Mouse (Mus musculus): ENCODE measurements at regions not wholly inside any gene's neighbourhood (a gene's known extent, or its start where the extent isn't known, plus 50 kb on each side); places are given as distances from the start of the nearest gene placed in this dataset.

- H3K36me3 ChIP-seq (replicated peaks), result no peaks in the 10 kb centered on the region
- ATAC-seq (ENCODE audit: extremely low read depth, insufficient number of reproducible peaks, low FRiP score, poor library complexity, severe bottlenecking) (no peak), DNase-seq (ENCODE audit: low spot score) (no peak)
- no peaks in the 10 kb centered on the region for H3K9me3 ChIP-seq (replicated peaks)
- no peaks in the 10 kb centered on the region for H3K4me1 ChIP-seq (ENCODE audit: insufficient read depth, low read depth, low read length)
- no peak for TF ChIP-seq GATA2 (IDR thresholded peaks at IDR 0.05; ENCODE audit: borderline replicate concordance, low read depth, low read length)
- TF ChIP-seq GATA1 (IDR thresholded peaks at IDR 0.05; ENCODE audit: borderline replicate concordance, low read length), result no peak
- no peak for TF ChIP-seq TAL1 (conservative IDR thresholded peaks at IDR 0.05; ENCODE audit: low read depth, low read length)
- no peak for TF ChIP-seq POLR2AphosphoS5 (IDR thresholded peaks at IDR 0.05; ENCODE audit: insufficient replicate concordance, low read depth, low read length)
- TF ChIP-seq CTCF (IDR thresholded peaks at IDR 0.05; ENCODE audit: low read depth, low read length), result no peak
- H3K27me3 ChIP-seq (ENCODE audit: insufficient read depth, low read length), result no peaks in the 10 kb centered on the region
- H3K4me3 ChIP-seq (ENCODE audit: low read depth, low read length), result no peak overlapping the region
Observed at GRCm38 (mm10) chr1:105908029-105908876, 82.0 kb upstream of the Zcchc2 start.

GRCm38 (mm10) chr1:105909121-105909520 lies 81.1 kb upstream of the Zcchc2 start:
- no peak for TF ChIP-seq POLR2AphosphoS5 (IDR thresholded peaks at IDR 0.05; ENCODE audit: insufficient replicate concordance, low read depth, low read length)
- TF ChIP-seq GATA2 (IDR thresholded peaks at IDR 0.05; ENCODE audit: borderline replicate concordance, low read depth, low read length), result no peak
- no peak for TF ChIP-seq GATA1 (IDR thresholded peaks at IDR 0.05; ENCODE audit: borderline replicate concordance, low read length)
- TF ChIP-seq CTCF (IDR thresholded peaks at IDR 0.05; ENCODE audit: low read depth, low read length), result no peak
- no peak for TF ChIP-seq TAL1 (conservative IDR thresholded peaks at IDR 0.05; ENCODE audit: low read depth, low read length)
- DNase-seq (ENCODE audit: low spot score) (no peak), ATAC-seq (ENCODE audit: extremely low read depth, insufficient number of reproducible peaks, low FRiP score, poor library complexity, severe bottlenecking) (no peak)

GRCm38 (mm10) chr1:105911714-105912113 lies 78.5 kb upstream of the Zcchc2 start:
- ATAC-seq (ENCODE audit: extremely low read depth, insufficient number of reproducible peaks, low FRiP score, poor library complexity, severe bottlenecking) (no peak), DNase-seq (ENCODE audit: low spot score) (no peak)
- H3K27me3 ChIP-seq (ENCODE audit: insufficient read depth, low read length), result no peaks in the 10 kb centered on the region
- TF ChIP-seq GATA2 (IDR thresholded peaks at IDR 0.05; ENCODE audit: borderline replicate concordance, low read depth, low read length) (no peak), TAL1 (conservative IDR thresholded peaks at IDR 0.05; ENCODE audit: low read depth, low read length) (no peak), GATA1 (IDR thresholded peaks at IDR 0.05; ENCODE audit: borderline replicate concordance, low read length) (no peak), POLR2AphosphoS5 (IDR thresholded peaks at IDR 0.05; ENCODE audit: insufficient replicate concordance, low read depth, low read length) (no peak), CTCF (IDR thresholded peaks at IDR 0.05; ENCODE audit: low read depth, low read length) (no peak)
- H3K4me1 ChIP-seq (ENCODE audit: insufficient read depth, low read depth, low read length), result no peaks in the 10 kb centered on the region
- no peak overlapping the region for H3K4me3 ChIP-seq (ENCODE audit: low read depth, low read length)
- no peaks in the 10 kb centered on the region for H3K36me3 ChIP-seq (replicated peaks)
- no peaks in the 10 kb centered on the region for H3K9me3 ChIP-seq (replicated peaks)

More at GRCm38 (mm10) chr1:105909121-105909520, 81.1 kb upstream of the Zcchc2 start:
- H3K4me3 ChIP-seq (ENCODE audit: low read depth, low read length), result no peak overlapping the region
- H3K27me3 ChIP-seq (ENCODE audit: insufficient read depth, low read length), result no peaks in the 10 kb centered on the region
- H3K36me3 ChIP-seq (replicated peaks), result no peaks in the 10 kb centered on the region
- no peaks in the 10 kb centered on the region for H3K9me3 ChIP-seq (replicated peaks)
- H3K4me1 ChIP-seq (ENCODE audit: insufficient read depth, low read depth, low read length), result no peaks in the 10 kb centered on the region

- TF ChIP-seq GATA1 (IDR thresholded peaks at IDR 0.05; ENCODE audit: borderline replicate concordance, low read length) (no peak), CTCF (IDR thresholded peaks at IDR 0.05; ENCODE audit: low read depth, low read length) (no peak), TAL1 (conservative IDR thresholded peaks at IDR 0.05; ENCODE audit: low read depth, low read length) (no peak), POLR2AphosphoS5 (IDR thresholded peaks at IDR 0.05; ENCODE audit: insufficient replicate concordance, low read depth, low read length) (no peak), GATA2 (IDR thresholded peaks at IDR 0.05; ENCODE audit: borderline replicate concordance, low read depth, low read length) (no peak)
- DNase-seq (ENCODE audit: low spot score) (no peak), ATAC-seq (ENCODE audit: extremely low read depth, insufficient number of reproducible peaks, low FRiP score, poor library complexity, severe bottlenecking) (no peak)
- H3K4me1 ChIP-seq (ENCODE audit: insufficient read depth, low read depth, low read length), result no peaks in the 10 kb centered on the region
- no peaks in the 10 kb centered on the region for H3K9me3 ChIP-seq (replicated peaks)
- H3K36me3 ChIP-seq (replicated peaks), result no peaks in the 10 kb centered on the region
- no peaks in the 10 kb centered on the region for H3K27me3 ChIP-seq (ENCODE audit: insufficient read depth, low read length)
- H3K4me3 ChIP-seq (ENCODE audit: low read depth, low read length), result no peak overlapping the region
Observed at GRCm38 (mm10) chr1:105921842-105922241, 68.4 kb upstream of the Zcchc2 start.

- TF ChIP-seq POLR2AphosphoS5 (IDR thresholded peaks at IDR 0.05; ENCODE audit: insufficient replicate concordance, low read depth, low read length), result no peak
- no peak for TF ChIP-seq GATA1 (IDR thresholded peaks at IDR 0.05; ENCODE audit: borderline replicate concordance, low read length)
- TF ChIP-seq CTCF (IDR thresholded peaks at IDR 0.05; ENCODE audit: low read depth, low read length), result no peak
- no peak for TF ChIP-seq GATA2 (IDR thresholded peaks at IDR 0.05; ENCODE audit: borderline replicate concordance, low read depth, low read length)
- no peak for TF ChIP-seq TAL1 (conservative IDR thresholded peaks at IDR 0.05; ENCODE audit: low read depth, low read length)
- H3K36me3 ChIP-seq (replicated peaks), result no peaks in the 10 kb centered on the region
Observed at GRCm38 (mm10) chr1:105922586-105922985, 67.6 kb upstream of the Zcchc2 start.

GRCm38 (mm10) chr1:105923001-105923400 lies 67.2 kb upstream of the Zcchc2 start:
- no peak for DNase-seq (ENCODE audit: low spot score)

More at GRCm38 (mm10) chr1:105922586-105922985, 67.6 kb upstream of the Zcchc2 start:
- Histone ChIP-seq H3K9me3 (replicated peaks) (no peaks in the 10 kb centered on the region), H3K4me1 (ENCODE audit: insufficient read depth, low read depth, low read length) (no peaks in the 10 kb centered on the region), H3K4me3 (ENCODE audit: low read depth, low read length) (no peak overlapping the region), H3K27me3 (ENCODE audit: insufficient read depth, low read length) (no peaks in the 10 kb centered on the region)
- ATAC-seq (ENCODE audit: extremely low read depth, insufficient number of reproducible peaks, low FRiP score, poor library complexity, severe bottlenecking) (no peak), DNase-seq (ENCODE audit: low spot score) (no peak)

More at GRCm38 (mm10) chr1:105923001-105923400, 67.2 kb upstream of the Zcchc2 start:
- no peaks in the 10 kb centered on the region for H3K36me3 ChIP-seq (replicated peaks)
- no peaks in the 10 kb centered on the region for H3K27me3 ChIP-seq (ENCODE audit: insufficient read depth, low read length)
- no peak for TF ChIP-seq GATA1 (IDR thresholded peaks at IDR 0.05; ENCODE audit: borderline replicate concordance, low read length)
- TF ChIP-seq TAL1 (conservative IDR thresholded peaks at IDR 0.05; ENCODE audit: low read depth, low read length), result no peak
- no peak for TF ChIP-seq POLR2AphosphoS5 (IDR thresholded peaks at IDR 0.05; ENCODE audit: insufficient replicate concordance, low read depth, low read length)
- TF ChIP-seq CTCF (IDR thresholded peaks at IDR 0.05; ENCODE audit: low read depth, low read length), result no peak
- TF ChIP-seq GATA2 (IDR thresholded peaks at IDR 0.05; ENCODE audit: borderline replicate concordance, low read depth, low read length), result no peak
- ATAC-seq (ENCODE audit: extremely low read depth, insufficient number of reproducible peaks, low FRiP score, poor library complexity, severe bottlenecking), result no peak
- H3K9me3 ChIP-seq (replicated peaks), result no peaks in the 10 kb centered on the region
- H3K4me1 ChIP-seq (ENCODE audit: insufficient read depth, low read depth, low read length), result no peaks in the 10 kb centered on the region
- no peak overlapping the region for H3K4me3 ChIP-seq (ENCODE audit: low read depth, low read length)

All from G1E (cell line).